Mouse (Mus musculus): Measurements from ENCODE around the gene Nr2c1.

The Nr2c1 gene

GRCm38 (mm10) chr10:94147756-94148531 lies at the start of gene Nr2c1:
TSS of gene Nr2c1 (plus strand) at chr10:94148023.
- peak; percentile 92 for DNase-seq

- no peak for DNase-seq
These were observed 49.7 kb upstream of the Nr2c1 start for GRCm38 (mm10) chr10:94098100-94098499.

GRCm38 (mm10) chr10:94105498-94105897 lies 42.3 kb upstream of the Nr2c1 start:
- DNase-seq = no peak

- DNase-seq = no peak
These were observed 40.7 kb upstream of the Nr2c1 start for GRCm38 (mm10) chr10:94107168-94107567.

GRCm38 (mm10) chr10:94107607-94108006 lies 40.2 kb upstream of the Nr2c1 start:
- no peak for DNase-seq

GRCm38 (mm10) chr10:94108791-94109190 lies 39.0 kb upstream of the Nr2c1 start:
- DNase-seq = no peak

- DNase-seq = no peak
These were observed 36.7 kb upstream of the Nr2c1 start for GRCm38 (mm10) chr10:94110834-94111754.

- DNase-seq = no peak
These were observed 35.6 kb upstream of the Nr2c1 start for GRCm38 (mm10) chr10:94112207-94112606.

- peak; percentile 83 for DNase-seq
These were observed 31.8 kb upstream of the Nr2c1 start for GRCm38 (mm10) chr10:94115893-94116599.

GRCm38 (mm10) chr10:94116781-94117340 lies 31.0 kb upstream of the Nr2c1 start:
- no peak for DNase-seq

- no peak for DNase-seq
These were observed 29.9 kb upstream of the Nr2c1 start for GRCm38 (mm10) chr10:94117916-94118315.

GRCm38 (mm10) chr10:94118993-94119392 lies 28.8 kb upstream of the Nr2c1 start:
- DNase-seq = no peak

- no peak for DNase-seq
These were observed 27.1 kb upstream of the Nr2c1 start for GRCm38 (mm10) chr10:94120676-94121075.

GRCm38 (mm10) chr10:94122595-94122994 lies 25.2 kb upstream of the Nr2c1 start:
- no peak for DNase-seq

GRCm38 (mm10) chr10:94123581-94123980 lies 24.2 kb upstream of the Nr2c1 start:
- DNase-seq = no peak

GRCm38 (mm10) chr10:94124376-94124775 lies 23.4 kb upstream of the Nr2c1 start:
- DNase-seq = no peak

GRCm38 (mm10) chr10:94129680-94130119 lies 18.1 kb upstream of the Nr2c1 start:
- DNase-seq = peak; percentile 83

- peak; percentile 48 for DNase-seq
These were observed 14.7 kb upstream of the Nr2c1 start for GRCm38 (mm10) chr10:94133081-94133480.

GRCm38 (mm10) chr10:94133674-94134073 lies 14.1 kb upstream of the Nr2c1 start:
- DNase-seq = no peak

- DNase-seq = no peak
These were observed 13.1 kb upstream of the Nr2c1 start for GRCm38 (mm10) chr10:94134535-94135390.

- DNase-seq = no peak
These were observed 8.8 kb upstream of the Nr2c1 start for GRCm38 (mm10) chr10:94138890-94139482.
